Mouse (Mus musculus) forebrain, postnatal 0 days (tissue): Measurements from ENCODE around the gene Klf12. TPM values are rescaled to one million over a fixed set of nuclear protein-coding genes. Genes with fewer than 3 reads are reported as not detected.

Experiments
- ATAC-seq: fragments of 200-750 bp; cut with Nextera tagmentation; 2 replicates; pipeline ENCODE4 v1.8.0; 2017; ENCODE audit warnings: mild to moderate bottlenecking, moderate library complexity
- DNase-seq: peaks from one replicate; pipeline ENCODE4 v3.0.0-alpha.2; 2015
- H3K27ac ChIP-seq: fragments of 300-500 bp; sonication (generic); 2 replicates; pipeline ENCODE4 v1.5.1; 2014; ENCODE audit warnings: low read depth, mild to moderate bottlenecking, antibody characterized with exemption, low read length, moderate library complexity, mixed read lengths
- H3K27me3 ChIP-seq: fragments of 300-500 bp; sonication (generic); 2 replicates; pipeline ENCODE4 v1.6.1; 2014; ENCODE audit warnings: mild to moderate bottlenecking, low read length, mixed read lengths; ENCODE audit not compliant: insufficient read depth
- H3K36me3 ChIP-seq: fragments of 300-500 bp; sonication (generic); 2 replicates; pipeline ENCODE4 v1.6.1; 2014; ENCODE audit warnings: mild to moderate bottlenecking, moderate library complexity; ENCODE audit not compliant: insufficient read depth
- H3K4me1 ChIP-seq: fragments of 300-500 bp; sonication (generic); 2 replicates; pipeline ENCODE4 v1.6.1; 2014; ENCODE audit warnings: antibody characterized with exemption; ENCODE audit not compliant: insufficient read depth
- H3K4me2 ChIP-seq: fragments of 300-500 bp; sonication (generic); 2 replicates; pipeline ENCODE4 v1.6.1; 2014; ENCODE audit warnings: low read depth, mild to moderate bottlenecking, moderate library complexity
- H3K4me3 ChIP-seq: fragments of 300-500 bp; sonication (generic); 2 replicates; pipeline ENCODE4 v1.5.1; 2014; ENCODE audit warnings: low read depth, low read length, mixed read lengths
- H3K9ac ChIP-seq: fragments of 300-500 bp; sonication (generic); 2 replicates; pipeline ENCODE4 v1.6.1; 2014; ENCODE audit warnings: mild to moderate bottlenecking
- H3K9me3 ChIP-seq: fragments of 300-500 bp; sonication (generic); 2 replicates; pipeline ENCODE4 v1.6.1; 2016; ENCODE audit warnings: low read length
- CTCF ChIP-seq: sonication (generic); IDR thresholded peaks from 2 replicates; pipeline ENCODE4 v1.5.1; 2016; ENCODE audit warnings: antibody characterized with exemption, control low read depth, low read depth
- WGBS: fragments of 180-500 bp; shearing (Covaris S2); extraction: QIAGEN DNeasy Blood & Tissue Kit; methylation state at CpG from one replicate; pipeline ENCODE4 v1.1.7; 2014; 5-methylcytosine and 5-hydroxymethylcytosine counted together
- polyA plus RNA-seq: library from polyadenylated mRNA; unstranded; fragments of >200 nt; fragmentation: Nextera tagmentation; extraction: Ambion mirVana; gene quantifications from 2 replicates; pipeline ENCODE4 v1.2.1, GENCODE M21; 2015
- total RNA-seq: library from RNA; depleted of rRNA; stranded (reverse); fragments of >200 nt; gene quantifications from 2 replicates; pipeline ENCODE4 v1.2.3, GENCODE M21; 2014

Klf12 gene
- total and polyA plus RNA-seq, 2 experiments from 2014 or later, result 24.4 to 47.9 TPM

GRCm38 (mm10) chr14:100140370-100140769 is 144.1 kb downstream of the Klf12 start:
- no peaks in the 10 kb centered on the region for H3K9me3 ChIP-seq
- TF ChIP-seq CTCF, result no peak
- WGBS, result 98% methylated on average over 1 of the region's 1 CpGs

GRCm38 (mm10) chr14:100134304-100134703 is 150.2 kb downstream of the Klf12 start:
- Histone ChIP-seq H3K27me3 (no peaks in the 10 kb centered on the region), H3K4me3 (no peak overlapping the region), H3K4me1 (no peaks in the 10 kb centered on the region), H3K27ac (no peak overlapping the region), H3K4me2 (no peak overlapping the region), H3K9me3 (no peaks in the 10 kb centered on the region), H3K36me3 (no peaks in the 10 kb centered on the region), H3K9ac (no peak overlapping the region)
- ATAC-seq (no peak), DNase-seq (no peak)
- 91% methylated on average over 9 of the region's 9 CpGs for WGBS
- no peak for TF ChIP-seq CTCF

More at GRCm38 (mm10) chr14:100140370-100140769, 144.1 kb downstream of the Klf12 start:
- no peak for ATAC-seq
- no peak overlapping the region for H3K4me2 ChIP-seq
- H3K9ac ChIP-seq, result no peak overlapping the region
- H3K27ac ChIP-seq, result no peak overlapping the region
- DNase-seq, result no peak
- no peaks in the 10 kb centered on the region for H3K27me3 ChIP-seq
- no peaks in the 10 kb centered on the region for H3K36me3 ChIP-seq
- H3K4me3 ChIP-seq, result no peak overlapping the region
- no peaks in the 10 kb centered on the region for H3K4me1 ChIP-seq

GRCm38 (mm10) chr14:100132479-100132878 is 152.0 kb downstream of the Klf12 start:
- no peaks in the 10 kb centered on the region for H3K27me3 ChIP-seq
- ATAC-seq (no peak), DNase-seq (no peak)
- no peaks in the 10 kb centered on the region for H3K4me1 ChIP-seq
- H3K4me3 ChIP-seq, result no peak overlapping the region
- H3K36me3 ChIP-seq, result no peaks in the 10 kb centered on the region
- no peak overlapping the region for H3K4me2 ChIP-seq
- no peak overlapping the region for H3K27ac ChIP-seq
- 47% methylated on average over 4 of the region's 4 CpGs for WGBS
- TF ChIP-seq CTCF, result no peak
- no peak overlapping the region for H3K9ac ChIP-seq
- no peaks in the 10 kb centered on the region for H3K9me3 ChIP-seq

GRCm38 (mm10) chr14:100126126-100126525 is 158.4 kb downstream of the Klf12 start:
- Histone ChIP-seq H3K9me3 (no peaks in the 10 kb centered on the region), H3K27ac (no peak overlapping the region), H3K9ac (no peak overlapping the region), H3K27me3 (no peaks in the 10 kb centered on the region), H3K4me2 (no peak overlapping the region), H3K4me3 (no peak overlapping the region), H3K36me3 (no peaks in the 10 kb centered on the region), H3K4me1 (no peaks in the 10 kb centered on the region)
- DNase-seq (no peak), ATAC-seq (no peak)
- no peak for TF ChIP-seq CTCF
- 78% methylated on average over 6 of the region's 6 CpGs for WGBS

- TF ChIP-seq CTCF, result no peak
- ATAC-seq, result no peak
- Histone ChIP-seq H3K4me1 (no peaks in the 10 kb centered on the region), H3K9me3 (no peaks in the 10 kb centered on the region), H3K4me3 (no peak overlapping the region), H3K9ac (no peak overlapping the region), H3K27ac (no peak overlapping the region), H3K36me3 (no peaks in the 10 kb centered on the region), H3K27me3 (no peaks in the 10 kb centered on the region), H3K4me2 (no peak overlapping the region)
- no peak for DNase-seq
- WGBS, result 87% methylated on average over 4 of the region's 4 CpGs
Measured at GRCm38 (mm10) chr14:100121075-100121474, 163.4 kb downstream of the Klf12 start.

- H3K9ac ChIP-seq, result no peak overlapping the region
- no peaks in the 10 kb centered on the region for H3K4me1 ChIP-seq
- H3K4me3 ChIP-seq, result no peak overlapping the region
- no peak overlapping the region for H3K27ac ChIP-seq
- H3K9me3 ChIP-seq, result no peaks in the 10 kb centered on the region
- no peaks in the 10 kb centered on the region for H3K36me3 ChIP-seq
- WGBS, result 63% methylated on average over 3 of the region's 3 CpGs
- no peaks in the 10 kb centered on the region for H3K27me3 ChIP-seq
- no peak for TF ChIP-seq CTCF
- ATAC-seq (no peak), DNase-seq (no peak)
- no peak overlapping the region for H3K4me2 ChIP-seq
Measured at GRCm38 (mm10) chr14:100119866-100120265, 164.6 kb downstream of the Klf12 start.

GRCm38 (mm10) chr14:100113419-100113818 is 171.1 kb downstream of the Klf12 start:
- Histone ChIP-seq H3K27ac (no peak overlapping the region), H3K9ac (no peak overlapping the region), H3K27me3 (no peaks in the 10 kb centered on the region), H3K4me2 (no peak overlapping the region), H3K36me3 (no peaks in the 10 kb centered on the region), H3K4me1 (no peaks in the 10 kb centered on the region), H3K4me3 (no peak overlapping the region), H3K9me3 (no peaks in the 10 kb centered on the region)
- no peak for ATAC-seq
- TF ChIP-seq CTCF, result no peak
- 43% methylated on average over 6 of the region's 6 CpGs for WGBS
- DNase-seq, result no peak

GRCm38 (mm10) chr14:100111735-100112134 is 172.7 kb downstream of the Klf12 start:
- no peak overlapping the region for H3K9ac ChIP-seq
- no peak for TF ChIP-seq CTCF
- no peak overlapping the region for H3K4me3 ChIP-seq
- DNase-seq, result no peak
- ATAC-seq, result no peak
- no peaks in the 10 kb centered on the region for H3K36me3 ChIP-seq
- no peak overlapping the region for H3K4me2 ChIP-seq
- no peaks in the 10 kb centered on the region for H3K9me3 ChIP-seq
- H3K27ac ChIP-seq, result no peak overlapping the region
- H3K27me3 ChIP-seq, result no peaks in the 10 kb centered on the region
- no peaks in the 10 kb centered on the region for H3K4me1 ChIP-seq
- 4% methylated on average over 1 of the region's 1 CpGs for WGBS
